Mouse (Mus musculus) inflammation-experienced regulatory T-cells, adult 16 weeks (primary cell): ENCODE data around the gene Gata3. TPM values are rescaled to one million over a fixed set of nuclear protein-coding genes. Genes with fewer than 3 reads are reported as not detected.

ENCODE experiments used
- polyA plus RNA-seq: library from polyadenylated mRNA; unstranded; fragments of 100-300 nt; shearing (Covaris generic); gene quantifications from one replicate; pipeline ENCODE4 v1.2.1, GENCODE M21; 2017

Gene Gata3
- polyA plus RNA-seq: 149 TPM

GRCm38 (mm10) chr2:9889651-9890183 lies at the start of gene Gata3:
TSS of gene Gata3 (minus strand) at chr2:9890034.

DNA sequence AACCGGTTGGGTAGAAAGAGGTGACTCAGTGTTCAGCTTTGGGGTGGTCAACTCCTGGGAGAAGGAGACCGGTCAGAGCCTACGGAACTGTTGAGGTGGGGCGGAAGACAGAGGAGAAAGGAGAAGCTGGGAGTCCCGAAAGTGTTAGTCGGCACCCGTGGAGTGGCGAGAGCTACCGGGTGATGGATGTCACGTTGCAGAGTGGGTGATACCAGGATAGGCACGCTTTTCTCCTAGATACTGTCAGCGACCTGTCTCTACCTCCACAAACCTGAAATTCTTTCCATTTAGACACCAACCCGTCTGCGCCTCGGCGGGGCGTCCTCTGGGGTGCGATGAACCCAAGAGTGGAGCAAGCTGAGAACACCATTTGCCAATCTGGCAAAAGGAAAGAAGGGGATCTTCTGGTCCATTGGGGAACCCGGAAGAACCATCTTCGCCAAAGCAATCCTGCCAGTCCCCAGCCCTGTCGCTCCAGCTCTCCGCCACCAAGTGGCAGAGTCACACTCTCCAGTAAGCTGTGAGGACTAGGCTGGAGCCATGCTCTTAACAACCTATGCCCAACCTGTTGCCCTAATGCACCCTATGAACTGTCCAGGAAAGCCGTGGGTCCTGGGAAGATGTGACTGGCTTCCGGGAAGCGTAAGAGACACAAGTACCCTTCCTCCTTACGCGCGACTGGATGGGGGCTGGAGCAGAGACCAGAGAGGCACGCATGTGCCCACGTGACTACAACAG lies 752 bp downstream of the Gata3 start, which contains the start of gene 9230102O04Rik:
9230102O04Rik (minus strand) TSS at position 628 of the 738 bp plus-strand sequence.

GRCm38 (mm10) chr2:9881051-9881591 lies 8.7 kb downstream of the Gata3 start, which contains the start of gene 4930412O13Rik:
TSS of gene 4930412O13Rik (plus strand) at chr2:9881252.

Other genes with a start within 250 kb of the Gata3 start
- not detected for gene 4930412O13Rik, start 8.8 kb downstream of the Gata3 start, polyA plus RNA-seq
- 1.2 TPM for gene 9230102O04Rik, start 494 bp downstream of the Gata3 start, polyA plus RNA-seq
- gene Taf3, start 158.6 kb upstream of the Gata3 start, polyA plus RNA-seq: 26.1 TPM
- 438 TPM for gene Atp5c1, start 190.5 kb upstream of the Gata3 start, polyA plus RNA-seq
- 39.5 TPM for gene Kin, start 190.6 kb upstream of the Gata3 start, polyA plus RNA-seq
- gene Itih2, start 241.4 kb upstream of the Gata3 start, polyA plus RNA-seq: not detected